Mouse (Mus musculus) neural tube, embryonic 13.5 days (tissue): ENCODE data around the gene Akt3. TPM values are rescaled to one million over a fixed set of nuclear protein-coding genes. Genes with fewer than 3 reads are reported as not detected.
A peak's percentile ranks its signal among the peaks of the same experiment; 100 is the strongest.

Experiments used
- ATAC-seq: fragments of 200-750 bp; cut with Nextera tagmentation; 2 replicates; pipeline ENCODE4 v1.8.0; 2017; ENCODE audit warnings: low read depth, mild to moderate bottlenecking, moderate TSS enrichment, moderate library complexity
- H3K27ac ChIP-seq: fragments of 300-500 bp; sonication (generic); replicated peaks from 2 replicates; pipeline ENCODE4 v1.5.1; 2015; ENCODE audit warnings: moderate library complexity, mild to moderate bottlenecking, inconsistent platforms
- H3K27me3 ChIP-seq: fragments of 300-500 bp; sonication (generic); 2 replicates; pipeline ENCODE4 v1.6.1; 2015; ENCODE audit warnings: mild to moderate bottlenecking, inconsistent platforms
- H3K36me3 ChIP-seq: fragments of 300-500 bp; sonication (generic); 2 replicates; pipeline ENCODE4 v1.6.1; 2015; ENCODE audit warnings: mild to moderate bottlenecking, inconsistent platforms
- H3K4me1 ChIP-seq: fragments of 300-500 bp; sonication (generic); replicated peaks from 2 replicates; pipeline ENCODE4 v1.6.1; 2015; ENCODE audit warnings: inconsistent platforms
- H3K4me2 ChIP-seq: fragments of 300-500 bp; sonication (generic); 2 replicates; pipeline ENCODE4 v1.6.1; 2015; ENCODE audit warnings: inconsistent platforms, mild to moderate bottlenecking, moderate library complexity
- H3K4me3 ChIP-seq: fragments of 300-500 bp; sonication (generic); 2 replicates; pipeline ENCODE4 v1.5.1; 2015; ENCODE audit warnings: mild to moderate bottlenecking, inconsistent platforms
- H3K9ac ChIP-seq: fragments of 300-500 bp; sonication (generic); 2 replicates; pipeline ENCODE4 v1.6.1; 2015; ENCODE audit warnings: moderate library complexity, mild to moderate bottlenecking, inconsistent platforms
- H3K9me3 ChIP-seq: fragments of 300-500 bp; sonication (generic); 2 replicates; pipeline ENCODE4 v1.6.1; 2016; ENCODE audit warnings: inconsistent platforms
- WGBS: fragments of 180-500 bp; shearing (Covaris S2); methylation state at CpG from one replicate; pipeline ENCODE4 v1.1.7; 2015; 5-methylcytosine and 5-hydroxymethylcytosine counted together
- polyA plus RNA-seq: library from polyadenylated mRNA; unstranded; fragments of >200 nt; fragmentation: Nextera tagmentation; extraction: Ambion mirVana; gene quantifications from 2 replicates; pipeline ENCODE4 v1.2.1, GENCODE M21; 2015

Gene Akt3
- polyA plus RNA-seq, 1 experiment from 2014 or later, result 19.6 TPM

- H3K27me3 ChIP-seq, result no peaks in the 10 kb centered on the region
- no peak for ATAC-seq
- no peak overlapping the region for H3K9ac ChIP-seq
- H3K9me3 ChIP-seq, result peaks cover 4% of the 10 kb centered on the region; the same call in 1 of the 2 replicates
- no peak overlapping the region for H3K4me3 ChIP-seq
- 0 out of 2 replicates have a peak overlapping the region, but pooled peaks have one; percentile 28 for H3K27ac ChIP-seq
- 0 out of 2 replicates have a peak, but pooled peaks cover 3% of the 10 kb centered on the region for H3K4me1 ChIP-seq
- no peak overlapping the region for H3K4me2 ChIP-seq
- 26% methylated on average over 3 of the region's 3 CpGs for WGBS
- no peaks in the 10 kb centered on the region for H3K36me3 ChIP-seq
Measured at GRCm38 (mm10) chr1:177089515-177089914, 168.5 kb downstream of the Akt3 start.

- Histone ChIP-seq H3K4me3 (no peak overlapping the region), H3K9ac (no peak overlapping the region), H3K9me3 (peaks cover 4% of the 10 kb centered on the region; the same call in 1 of the 2 replicates), H3K4me2 (no peak overlapping the region), H3K4me1 (0 out of 2 replicates have a peak, but pooled peaks cover 3% of the 10 kb centered on the region), H3K27me3 (no peaks in the 10 kb centered on the region), H3K36me3 (no peaks in the 10 kb centered on the region), H3K27ac (no peak overlapping the region)
- no peak for ATAC-seq
- 80% methylated on average over 4 of the region's 4 CpGs for WGBS
Measured at GRCm38 (mm10) chr1:177089048-177089447, 169.0 kb downstream of the Akt3 start.

GRCm38 (mm10) chr1:177081957-177082645 lies 175.9 kb downstream of the Akt3 start:
- Histone ChIP-seq H3K4me1 (no peaks in the 10 kb centered on the region), H3K4me3 (no peak overlapping the region), H3K27ac (no peak overlapping the region), H3K9ac (no peak overlapping the region), H3K27me3 (no peaks in the 10 kb centered on the region), H3K4me2 (no peak overlapping the region), H3K36me3 (no peaks in the 10 kb centered on the region), H3K9me3 (peaks cover 4% of the 10 kb centered on the region; the same call in 1 of the 2 replicates)
- no peak; the same call in 1 of the 2 replicates for ATAC-seq
- WGBS, result 89% methylated on average over 1 of the region's 1 CpGs

GRCm38 (mm10) chr1:177069161-177069560 lies 188.8 kb downstream of the Akt3 start:
- H3K36me3 ChIP-seq, result peaks cover 3% of the 10 kb centered on the region
- ATAC-seq, result no peak
- no peaks in the 10 kb centered on the region for H3K9me3 ChIP-seq
- no peak overlapping the region for H3K4me3 ChIP-seq
- 96% methylated on average over 2 of the region's 2 CpGs for WGBS
- no peak overlapping the region for H3K9ac ChIP-seq
- no peak overlapping the region for H3K27ac ChIP-seq
- no peaks in the 10 kb centered on the region for H3K27me3 ChIP-seq
- peaks cover 4% of the 10 kb centered on the region; the same call in 1 of the 2 replicates for H3K4me1 ChIP-seq
- no peak overlapping the region for H3K4me2 ChIP-seq

- peak; percentile 65; the same call in 1 of the 2 replicates for ATAC-seq
- H3K9ac ChIP-seq, result no peak overlapping the region
- peaks cover 5% of the 10 kb centered on the region for H3K36me3 ChIP-seq
- no peak overlapping the region for H3K4me2 ChIP-seq
- H3K4me1 ChIP-seq, result peaks cover 4% of the 10 kb centered on the region; the same call in 1 of the 2 replicates
- no peaks in the 10 kb centered on the region for H3K27me3 ChIP-seq
- no peak overlapping the region for H3K4me3 ChIP-seq
- H3K27ac ChIP-seq, result no peak overlapping the region
- no peaks in the 10 kb centered on the region for H3K9me3 ChIP-seq
- WGBS, result 52% methylated on average over 8 of the region's 8 CpGs
Measured at GRCm38 (mm10) chr1:177067123-177067646, 190.8 kb downstream of the Akt3 start.

- Histone ChIP-seq H3K4me3 (no peak overlapping the region), H3K9me3 (no peaks in the 10 kb centered on the region), H3K4me2 (no peak overlapping the region), H3K9ac (no peak overlapping the region), H3K4me1 (peaks cover 4% of the 10 kb centered on the region; the same call in 1 of the 2 replicates), H3K36me3 (peaks cover 5% of the 10 kb centered on the region; the same call in 1 of the 2 replicates), H3K27ac (no peak overlapping the region), H3K27me3 (no peaks in the 10 kb centered on the region)
- no peak for ATAC-seq
Measured at GRCm38 (mm10) chr1:177065732-177066131, 192.3 kb downstream of the Akt3 start.

- 86% methylated on average over 2 of the region's 2 CpGs for WGBS
- ATAC-seq, result no peak
- H3K9ac ChIP-seq, result no peak overlapping the region
- no peak overlapping the region for H3K4me3 ChIP-seq
- no peaks in the 10 kb centered on the region for H3K4me1 ChIP-seq
- no peaks in the 10 kb centered on the region for H3K9me3 ChIP-seq
- no peak overlapping the region for H3K27ac ChIP-seq
- peaks cover 5% of the 10 kb centered on the region; the same call in 1 of the 2 replicates for H3K36me3 ChIP-seq
- no peak overlapping the region for H3K4me2 ChIP-seq
- no peaks in the 10 kb centered on the region for H3K27me3 ChIP-seq
Measured at GRCm38 (mm10) chr1:177061761-177062160, 196.2 kb downstream of the Akt3 start.

- H3K36me3 ChIP-seq, result no peaks in the 10 kb centered on the region
- no peaks in the 10 kb centered on the region for H3K27me3 ChIP-seq
- no peak overlapping the region for H3K4me3 ChIP-seq
- no peaks in the 10 kb centered on the region for H3K9me3 ChIP-seq
- H3K4me2 ChIP-seq, result no peak overlapping the region
- no peak overlapping the region for H3K27ac ChIP-seq
- 52% methylated on average over 2 of the region's 2 CpGs for WGBS
- no peak for ATAC-seq
- H3K4me1 ChIP-seq, result no peaks in the 10 kb centered on the region; the same call in 1 of the 2 replicates
- H3K9ac ChIP-seq, result no peak overlapping the region
Measured at GRCm38 (mm10) chr1:177054891-177055290, 203.1 kb downstream of the Akt3 start.

- ATAC-seq, result no peak
- H3K27me3 ChIP-seq, result no peaks in the 10 kb centered on the region
- no peaks in the 10 kb centered on the region; the same call in 1 of the 2 replicates for H3K4me1 ChIP-seq
- no peaks in the 10 kb centered on the region for H3K9me3 ChIP-seq
- no peak overlapping the region for H3K4me3 ChIP-seq
- no peaks in the 10 kb centered on the region for H3K36me3 ChIP-seq
- no peak overlapping the region for H3K9ac ChIP-seq
- WGBS, result 75% methylated on average over 11 of the region's 11 CpGs
- H3K27ac ChIP-seq, result no peak overlapping the region
- no peak overlapping the region for H3K4me2 ChIP-seq
Measured at GRCm38 (mm10) chr1:177051366-177051963, 206.5 kb downstream of the Akt3 start.

GRCm38 (mm10) chr1:177048773-177049172 lies 209.2 kb downstream of the Akt3 start:
- no peak for ATAC-seq
- 95% methylated on average over 2 of the region's 2 CpGs for WGBS

GRCm38 (mm10) chr1:177046963-177047362 lies 211.0 kb downstream of the Akt3 start:
- Histone ChIP-seq H3K27ac (no peak overlapping the region), H3K4me3 (no peak overlapping the region), H3K4me2 (no peak overlapping the region), H3K36me3 (no peaks in the 10 kb centered on the region), H3K4me1 (no peaks in the 10 kb centered on the region; the same call in 1 of the 2 replicates), H3K9ac (no peak overlapping the region), H3K27me3 (no peaks in the 10 kb centered on the region), H3K9me3 (no peaks in the 10 kb centered on the region)
- WGBS, result 90% methylated on average over 2 of the region's 2 CpGs
- no peak for ATAC-seq

More at GRCm38 (mm10) chr1:177048773-177049172, 209.2 kb downstream of the Akt3 start:
- Histone ChIP-seq H3K9me3 (no peaks in the 10 kb centered on the region), H3K4me3 (no peak overlapping the region), H3K27ac (no peak overlapping the region), H3K27me3 (no peaks in the 10 kb centered on the region), H3K4me1 (no peaks in the 10 kb centered on the region; the same call in 1 of the 2 replicates), H3K36me3 (no peaks in the 10 kb centered on the region), H3K9ac (no peak overlapping the region), H3K4me2 (no peak overlapping the region)

GRCm38 (mm10) chr1:177045885-177046284 lies 212.1 kb downstream of the Akt3 start:
- Histone ChIP-seq H3K4me2 (no peak overlapping the region), H3K27me3 (no peaks in the 10 kb centered on the region), H3K4me1 (no peaks in the 10 kb centered on the region), H3K36me3 (no peaks in the 10 kb centered on the region), H3K4me3 (no peak overlapping the region), H3K9ac (no peak overlapping the region), H3K9me3 (no peaks in the 10 kb centered on the region), H3K27ac (no peak overlapping the region)
- no peak for ATAC-seq
